Mouse (Mus musculus) spleen, embryonic (tissue): Measurements from ENCODE around the gene Phf3.
"Not testable (repeated sequence)": the region's sequence is repeated elsewhere in the genome, so short reads cannot be mapped to it uniquely, and the experiment has no call there.

Source experiments
- CTCF ChIA-PET: fragments of 350-600 bp; sonication (Branson Sonifier 250); formaldehyde crosslinking; loops from one replicate; lab custom pipeline; 2022; lab: Charles Lee

The Phf3 gene

GRCm38 (mm10) chr1:30772851-30773250 is 100.9 kb downstream of the Phf3 start:
- CTCF ChIA-PET = no interaction called here

- CTCF ChIA-PET = no interaction called here
Observed at GRCm38 (mm10) chr1:30771772-30772171, 101.9 kb downstream of the Phf3 start.

- CTCF ChIA-PET = not testable (repeated sequence)
Observed at GRCm38 (mm10) chr1:30770599-30770998, 103.1 kb downstream of the Phf3 start.

- CTCF ChIA-PET = no interaction called here
Observed at GRCm38 (mm10) chr1:30756794-30757193, 116.9 kb downstream of the Phf3 start.

GRCm38 (mm10) chr1:30755453-30756224 is 118.1 kb downstream of the Phf3 start:
- CTCF ChIA-PET = no interaction called here
